Mouse (Mus musculus) ovary, postnatal 14 days (tissue): Measurements from ENCODE around the gene Olfr1408.

Experiments used
- DNase-seq: peaks from one replicate; pipeline ENCODE4 v3.0.0; 2022; ENCODE audit warnings: low spot score

The Olfr1408 gene

GRCm38 (mm10) chr1:173137274-173137673, at the start of gene Olfr1408:
Gene Olfr1408, minus strand, starts transcription at chr1:173137374.
- DNase-seq, result no peak

GRCm38 (mm10) chr1:173174154-173174842, 37.1 kb upstream of the Olfr1408 start:
- no peak for DNase-seq
